Mouse (Mus musculus) E14TG2a.4 (cell line): ENCODE measurements around the gene Gm20498.
"Not testable (repeated sequence)": the region's sequence is repeated elsewhere in the genome, so short reads cannot be mapped to it uniquely, and the experiment has no call there.

ENCODE experiments used
- CTCF ChIP-seq: conservative IDR thresholded peaks from 2 replicates; pipeline ENCODE4 v1.5.1; 2014; ENCODE audit warnings: low read length
- NANOG ChIP-seq: IDR thresholded peaks from 2 replicates; pipeline ENCODE4 v1.6.1; 2014; ENCODE audit warnings: borderline replicate concordance, low read length, mixed read lengths

DNA sequence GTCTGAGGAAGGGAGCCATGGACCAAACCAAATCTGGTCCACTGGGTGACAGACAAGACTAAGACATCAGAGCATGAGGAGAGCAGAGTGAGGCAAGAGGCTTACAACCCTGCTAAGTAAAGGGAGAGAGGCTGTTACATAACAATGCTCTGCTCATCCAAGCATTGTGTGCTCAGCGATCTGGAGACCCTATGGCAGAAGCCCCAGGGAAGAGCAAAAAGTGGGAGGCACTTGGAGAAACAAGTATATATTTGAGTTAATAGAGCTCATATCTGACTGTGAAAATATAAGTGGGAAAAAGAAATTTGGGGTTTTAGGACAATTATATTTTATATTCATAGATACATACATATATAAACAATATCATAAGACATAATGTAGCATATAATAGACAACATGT, 153.3 kb downstream of the Gm20498 start, which contains the start of gene Gm4787:
- TF ChIP-seq CTCF, NANOG: not testable (repeated sequence)
